Mouse (Mus musculus): Measurements from ENCODE around the gene Eno2.

Eno2 gene

GRCm38 (mm10) chr6:124759259-124759658, 10.2 kb downstream of the Eno2 start:
- peak; percentile 91 for DNase-seq (ENCODE audit: low spot score)

DNA sequence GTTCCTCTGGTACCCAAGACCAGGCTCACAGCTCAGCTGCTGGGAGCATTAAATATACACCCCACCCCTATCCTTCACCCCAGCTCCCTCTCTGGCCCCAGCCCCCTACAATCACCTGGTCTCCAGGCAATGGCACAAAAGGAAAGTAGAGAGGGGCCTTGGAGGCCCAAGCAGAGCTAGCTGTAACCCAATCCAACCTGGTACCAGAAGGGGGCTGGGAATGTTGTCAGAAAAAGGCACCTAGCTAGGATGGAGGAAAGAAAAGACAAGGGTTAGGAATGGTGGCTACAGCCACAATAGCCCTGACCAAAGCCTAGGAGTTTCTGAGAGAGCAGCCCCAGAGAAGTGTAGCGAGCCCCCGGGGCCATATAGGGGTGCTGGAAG, 10.6 kb downstream of the Eno2 start:
- no peak for DNase-seq (ENCODE audit: low spot score)

GRCm38 (mm10) chr6:124757909-124758848, 11.3 kb downstream of the Eno2 start:
- peak; percentile 44 for DNase-seq (ENCODE audit: low spot score)

- DNase-seq (ENCODE audit: low spot score) = no peak
Measured at GRCm38 (mm10) chr6:124757351-124757880, 12.1 kb downstream of the Eno2 start.

- DNase-seq (ENCODE audit: low spot score) = peak; percentile 89
Measured at GRCm38 (mm10) chr6:124756652-124757350, 12.7 kb downstream of the Eno2 start.

- DNase-seq (ENCODE audit: low spot score) = peak; percentile 81
Measured at GRCm38 (mm10) chr6:124755831-124756595, 13.5 kb downstream of the Eno2 start, which contains the start of the genes Gm45234 and Atn1. Gene Gm45234, minus strand, starts transcription at chr6:124756021. Gene Atn1, minus strand, starts transcription at chr6:124756524.

GRCm38 (mm10) chr6:124755306-124755705, 14.2 kb downstream of the Eno2 start:
- DNase-seq (ENCODE audit: low spot score) = no peak

GRCm38 (mm10) chr6:124753861-124754260, 15.6 kb downstream of the Eno2 start:
- DNase-seq (ENCODE audit: low spot score) = no peak

- no peak for DNase-seq (ENCODE audit: low spot score)
Measured at GRCm38 (mm10) chr6:124750405-124750804, 19.1 kb downstream of the Eno2 start.

DNA sequence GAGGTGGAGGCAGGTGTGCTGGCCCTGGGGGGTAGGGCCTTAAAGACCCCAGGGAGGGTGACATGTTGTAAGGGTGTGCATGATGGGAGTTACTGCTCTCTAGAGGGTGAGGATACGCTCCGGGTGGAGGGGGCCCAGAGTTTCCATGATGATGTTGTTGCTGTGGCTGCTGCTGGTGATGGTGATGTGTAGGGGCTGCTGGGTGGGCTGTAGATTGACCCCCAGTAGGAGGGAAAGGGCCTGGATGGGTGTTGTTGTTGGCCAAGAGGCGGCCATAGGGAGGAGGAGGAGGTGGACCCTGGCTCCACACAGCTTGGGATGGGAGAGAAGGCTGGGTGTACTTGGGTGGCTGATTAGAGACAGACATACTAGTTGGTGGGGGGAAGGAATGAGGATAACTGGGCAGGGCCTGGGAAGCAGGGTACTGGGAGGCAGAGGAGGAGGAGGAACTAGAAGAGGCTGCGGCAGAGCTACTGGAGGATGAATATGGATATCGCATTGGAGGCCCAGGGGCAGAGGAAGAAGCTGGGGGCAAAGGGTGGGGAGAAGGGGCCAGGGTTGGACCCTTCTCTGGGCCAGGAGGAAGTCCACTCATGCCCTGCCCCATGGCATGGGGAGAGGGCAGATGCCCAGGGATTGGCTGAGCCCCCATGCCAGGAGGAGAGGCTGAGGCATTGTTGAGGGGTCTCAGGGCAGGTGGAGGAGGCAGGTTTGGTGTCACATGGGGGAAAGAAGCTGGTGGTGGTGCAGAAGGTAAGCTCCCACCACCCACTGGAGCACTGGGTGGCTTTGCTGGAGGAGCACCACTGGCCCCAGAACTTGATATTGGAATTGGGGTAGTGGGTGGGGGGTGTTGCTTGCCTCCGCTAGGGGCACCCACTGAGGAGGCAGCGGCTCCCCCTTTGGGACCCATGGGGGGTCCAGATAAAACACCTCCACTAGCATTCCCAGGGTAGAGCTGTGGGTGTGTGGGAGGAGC, 22.5 kb downstream of the Eno2 start:
- DNase-seq (ENCODE audit: low spot score) = no peak

- no peak for DNase-seq (ENCODE audit: low spot score)
Measured at GRCm38 (mm10) chr6:124746296-124746605, 23.2 kb downstream of the Eno2 start.

- peak; percentile 93 for DNase-seq (ENCODE audit: low spot score)
Measured at GRCm38 (mm10) chr6:124745490-124746295, 23.8 kb downstream of the Eno2 start.

DNA sequence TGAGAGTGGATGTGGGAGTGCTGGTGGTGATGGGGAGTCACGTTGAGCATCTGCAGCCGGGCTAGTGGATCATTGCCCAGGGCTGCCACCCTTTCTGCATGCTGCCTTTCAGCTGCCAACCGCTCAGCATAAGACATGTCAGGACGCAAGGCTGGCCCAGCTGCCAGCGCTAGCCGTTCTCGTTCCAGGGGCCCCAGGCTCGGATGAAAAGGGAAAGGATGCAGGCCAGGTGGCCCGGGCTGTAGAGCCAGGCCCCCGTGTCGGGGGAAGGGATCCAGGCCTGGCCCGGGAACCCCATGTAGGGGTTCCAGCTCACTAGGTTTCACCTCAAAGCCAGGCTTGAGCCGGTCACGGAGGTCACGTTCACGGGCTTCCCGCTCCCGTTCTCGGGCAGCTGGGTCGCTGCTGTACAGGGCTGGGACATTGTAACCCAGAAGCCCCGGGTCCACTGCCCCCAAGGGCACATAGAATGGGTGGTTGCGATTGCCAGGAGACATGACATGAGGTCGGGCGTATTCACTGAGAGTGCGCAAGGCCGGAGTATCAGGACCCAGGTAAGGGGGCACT, 24.6 kb downstream of the Eno2 start:
- no peak for DNase-seq (ENCODE audit: low spot score)

GRCm38 (mm10) chr6:124743647-124744046, 25.8 kb downstream of the Eno2 start:
- no peak for DNase-seq (ENCODE audit: low spot score)

DNA sequence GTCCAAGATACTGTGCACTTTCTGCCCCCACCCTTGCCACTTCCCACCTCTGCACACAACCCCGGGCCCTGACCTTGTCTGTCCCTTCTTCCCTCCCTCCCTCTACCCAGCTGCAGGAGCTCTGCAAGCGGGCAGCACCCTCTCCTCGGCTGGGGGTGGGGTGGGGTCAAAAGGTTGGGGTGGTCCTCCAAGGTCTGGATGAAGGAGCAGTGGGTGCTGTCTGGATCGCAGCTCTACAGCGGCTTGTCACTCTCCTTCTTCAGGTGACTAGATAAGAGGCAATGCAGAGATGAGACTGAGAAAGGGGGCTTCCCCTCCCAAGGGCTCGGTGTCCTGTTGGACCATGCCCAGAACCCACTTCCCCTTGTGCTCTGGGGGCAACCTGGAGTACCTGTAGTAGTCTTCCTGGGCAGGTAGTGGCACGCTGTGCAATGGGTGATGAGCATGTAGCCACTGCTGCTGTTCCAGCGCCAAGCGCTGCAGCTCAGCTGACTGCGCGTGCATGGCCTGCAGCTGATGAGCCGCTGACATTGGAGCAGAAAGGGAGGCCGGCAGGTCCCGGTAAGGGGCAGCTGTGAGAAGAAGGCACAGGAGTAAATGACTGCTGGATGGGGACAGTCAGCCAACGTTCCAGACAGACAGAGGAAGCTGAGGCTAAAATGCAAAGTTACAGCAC, 26.5 kb downstream of the Eno2 start:
- no peak for DNase-seq (ENCODE audit: low spot score)

DNA sequence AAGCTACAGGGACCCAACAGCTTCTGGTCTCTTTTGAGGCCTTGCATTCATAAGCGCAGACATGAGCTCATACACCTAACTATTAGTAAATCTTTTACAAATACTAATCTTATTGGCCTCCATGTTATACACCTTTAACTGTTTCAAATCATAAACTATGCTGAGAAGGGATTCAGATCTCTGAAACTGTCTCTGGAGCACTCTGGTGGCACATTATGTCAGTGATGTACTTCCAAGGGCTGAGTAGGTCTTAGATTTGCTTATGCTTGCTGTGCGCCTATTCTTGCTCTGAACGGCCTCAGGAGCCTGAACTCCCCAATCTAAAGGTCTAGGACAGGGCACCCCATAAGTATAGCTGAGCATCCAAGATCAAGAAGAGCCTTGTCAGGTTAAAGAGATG, 27.6 kb downstream of the Eno2 start:
- no peak for DNase-seq (ENCODE audit: low spot score)

GRCm38 (mm10) chr6:124740888-124741761, 28.3 kb downstream of the Eno2 start, which contains the start of gene Grcc10:
Gene Grcc10, minus strand, starts transcription at chr6:124741374.
- peak; percentile 86 for DNase-seq (ENCODE audit: low spot score)
